14 mouse cellular contexts compared by ENCODE assay signal in genomic region chr5:104061936-104062772, GRCm38 (mm10). TPM values are rescaled to one million over a fixed set of nuclear protein-coding genes. Genes with fewer than 3 reads are reported as not detected.
DNase-seq lines count a peak whose midpoint lies in the region; ATAC-seq and TF ChIP-seq lines count a peak whose summit lies in the region.
"Had no signal": no experiment of that assay in that cellular context is flagged by ENCODE, and none has a peak within 500 bp of the region (broad histone marks: within the 10 kb centered on the region; RNA-seq: fewer than 3 reads in every experiment).

No protein-coding gene starts in this region.

- peaks cover 18 to 28% of the 10 kb centered on the region in 2 experiments for H3K4me1 ChIP-seq in CH12.LX (ENCODE audit: control insufficient read depth in 1 of 2, insufficient read depth in 2 of 2)
- peaks cover 25% of the 10 kb centered on the region for H3K4me1 ChIP-seq in liver, embryonic 16.5 days (ENCODE audit: control insufficient read depth, low read depth, low read length)
- no peaks in the 10 kb centered on the region for H3K4me1 ChIP-seq in kidney, adult 2 months (ENCODE audit: control insufficient read depth, insufficient read depth, low read length)
- H3K4me1 ChIP-seq: embryonic facial prominence, embryonic 15.5 days; limb, embryonic 15.5 days had no signal

- H3K9me3 ChIP-seq in CH12.LX (replicated peaks; ENCODE audit: low read length), result no peaks in the 10 kb centered on the region
- H3K9me3 ChIP-seq in liver, embryonic 16.5 days (replicated peaks; ENCODE audit: control insufficient read depth, low read length), result no peaks in the 10 kb centered on the region
- H3K9me3 ChIP-seq: embryonic facial prominence, embryonic 15.5 days; limb, embryonic 15.5 days had no signal

- TF ChIP-seq POLR2A in CH12.LX (IDR thresholded peaks at IDR 0.05; ENCODE audit: low read depth, low read length), result no peak
- no peak for TF ChIP-seq POLR2A in kidney, adult 2 months (IDR thresholded peaks at IDR 0.05; ENCODE audit: low read depth, low read length)

- TF ChIP-seq RAD21 in CH12.LX (IDR thresholded peaks at IDR 0.05; ENCODE audit: low read depth, low read length), result no peak

- dilution Hi-C loops in CH12.LX (cut with MboI; ENCODE audit: extremely low pct_ligation_motif_present, extremely low pct_unique_long_range_greater_than_20kb, low sequenced_read_pairs), result no loop called here

- H3K27ac ChIP-seq in CH12.LX (ENCODE audit: insufficient read depth, low read depth), result peak overlapping the region; percentile 51; the same call in 1 of the 2 replicates
- peak overlapping the region; percentile 87 for H3K27ac ChIP-seq in liver, embryonic 16.5 days (ENCODE audit: low read length)
- H3K27ac ChIP-seq in kidney, adult 2 months (ENCODE audit: insufficient read depth, low read depth, low read length), result no peak overlapping the region
- H3K27ac ChIP-seq: embryonic facial prominence, embryonic 15.5 days; limb, embryonic 15.5 days had no signal

- H3K4me2 ChIP-seq in CH12.LX (ENCODE audit: insufficient read depth, low read depth, poor library complexity, severe bottlenecking), result peak overlapping the region; percentile 58; the same call in 1 of the 2 replicates
- H3K4me2 ChIP-seq in liver, embryonic 16.5 days (ENCODE audit: low read depth, low read length), result peak overlapping the region; percentile 62
- H3K4me2 ChIP-seq: embryonic facial prominence, embryonic 15.5 days; limb, embryonic 15.5 days had no signal

- no peak for TF ChIP-seq CTCF in CH12.LX (conservative IDR thresholded peaks at IDR 0.05 in 1 of 2, IDR thresholded peaks at IDR 0.05 in 1 of 2; ENCODE audit: low read depth in 2 of 2, low read length in 2 of 2)
- no peak for TF ChIP-seq CTCF in kidney, adult 2 months (conservative IDR thresholded peaks at IDR 0.05; ENCODE audit: insufficient read depth, insufficient read length, low read depth, low read length)

- DNase-seq in gastrocnemius, postnatal 25 days, result peak; percentile 33
- DNase-seq in gastrocnemius, postnatal 14 days, result no peak
- DNase-seq in CH12.LX (ENCODE audit: extremely low read depth) (no peak), adipocyte (ENCODE audit: low spot score) (peak; percentile 53)
- DNase-seq in kidney, adult 2 months, result no peak
- no peak for DNase-seq in cerebellum, postnatal 4 days (ENCODE audit: low spot score in 2 of 2)
- DNase-seq: cerebellum, adult 9-11 months; kidney, postnatal 36 days had no signal

- TF ChIP-seq EP300 in CH12.LX (IDR thresholded peaks at IDR 0.05; ENCODE audit: low read length), result no peak

- WGBS in liver, embryonic 16.5 days (ENCODE audit: insufficient replicate concordance), result 73% methylated on average over 13 of the region's 13 CpGs
- WGBS in kidney, adult 2 months, result 87% methylated on average over 13 of the region's 13 CpGs

- in situ Hi-C loops in CH12.LX (cut with MboI; ENCODE audit: low pct_ligation_motif_present, low pct_unique_long_range_greater_than_20kb, low sequenced_read_pairs), result no loop called here

- H3K36me3 ChIP-seq in CH12.LX (replicated peaks in 1 of 2; ENCODE audit: control insufficient read depth in 1 of 2, insufficient read depth in 1 of 2, low read length in 1 of 2), result peaks cover 26 to 68% of the 10 kb centered on the region in 2 experiments
- H3K36me3 ChIP-seq in liver, embryonic 16.5 days (ENCODE audit: control insufficient read depth, insufficient read depth), result peaks cover 31% of the 10 kb centered on the region
- H3K36me3 ChIP-seq in kidney, adult 2 months (ENCODE audit: control insufficient read depth, insufficient read depth, low read length), result peaks cover 1% of the 10 kb centered on the region

- peak; percentile 54; the same call in 1 of the 2 replicates for ATAC-seq in liver, embryonic 16.5 days (ENCODE audit: low read depth)

- no peak overlapping the region for H3K4me3 ChIP-seq in CH12.LX (replicated peaks in 1 of 3; ENCODE audit: low read depth in 2 of 3, low read length in 2 of 3, poor library complexity in 1 of 3)
- peak overlapping the region; percentile 6 for H3K4me3 ChIP-seq in liver, embryonic 16.5 days (ENCODE audit: low read depth, low read length)
- no peak overlapping the region for H3K4me3 ChIP-seq in kidney, adult 2 months (ENCODE audit: insufficient read depth, low read depth, low read length)
- H3K4me3 ChIP-seq: embryonic facial prominence, embryonic 15.5 days; limb, embryonic 15.5 days had no signal

- H3K79me2 ChIP-seq in CH12.LX (replicated peaks; ENCODE audit: control insufficient read depth, extremely low read depth, insufficient read depth, poor library complexity, severe bottlenecking), result 0 out of 2 replicates have a peak, but pooled peaks cover 1% of the 10 kb centered on the region

- intact Hi-C loops in gastrocnemius, postnatal 14 days (cut with DNase I; ENCODE audit: low total_unique reads), result no loop called here

- H3K27me3 ChIP-seq in CH12.LX (replicated peaks), result no peaks in the 10 kb centered on the region
- H3K27me3 ChIP-seq in liver, embryonic 16.5 days (ENCODE audit: control insufficient read depth, insufficient read depth, low read depth, low read length), result no peaks in the 10 kb centered on the region
- no peaks in the 10 kb centered on the region for H3K27me3 ChIP-seq in kidney, adult 2 months (replicated peaks; ENCODE audit: control insufficient read depth, insufficient read depth, low read length)
- H3K27me3 ChIP-seq: embryonic facial prominence, embryonic 15.5 days; limb, embryonic 15.5 days had no signal

- no peak overlapping the region for H3K9ac ChIP-seq in CH12.LX (ENCODE audit: insufficient read depth, low read depth)
- peak overlapping the region; percentile 30 for H3K9ac ChIP-seq in liver, embryonic 16.5 days (ENCODE audit: low read depth, low read length)
- H3K9ac ChIP-seq: embryonic facial prominence, embryonic 15.5 days; limb, embryonic 15.5 days had no signal

TF ChIP-seq in CH12.LX, 34 proteins besides CTCF, POLR2A, EP300 and RAD21:
- TF ChIP-seq JUND (conservative IDR thresholded peaks at IDR 0.05; ENCODE audit: low read depth, low read length), result no peak

RNA-seq across cellular contexts. Expression of gene Gm17660, which starts 15.3 kb away (rescaled TPM):
- not detected for total RNA-seq in gastrocnemius, postnatal 25 days (2021)
- not detected for total RNA-seq in gastrocnemius, postnatal 14 days (2021)
- not detected in 2 replicates for total RNA-seq in CH12.LX (2012; rRNA removed)
- not detected in 2 replicates for total RNA-seq in CH12.LX (2014; rRNA removed)
- not detected in 2 replicates for polyA plus RNA-seq in CH12.LX (2012; ENCODE audit: insufficient read length, low read depth)
- not detected in 2 replicates for polyA plus RNA-seq in liver, embryonic 16.5 days (2015; fragmentation: Nextera tagmentation; extraction: Ambion mirVana)
- polyA plus RNA-seq in kidney, adult 2 months (2012; rRNA removed), result not detected in 2 replicates
- total RNA-seq: left cerebral cortex, adult 8-10 months had no signal
- polyA plus RNA-seq: brain, embryonic 14.5 days; heart, embryonic 14.5 days; limb, embryonic 15.5 days had no signal

RNA-seq across cellular contexts. Expression of gene Nudt9, which starts 16.0 kb away (rescaled TPM):
- total RNA-seq in gastrocnemius, postnatal 25 days (2021), result 10 to 100 TPM; 50.4 to 55.4 TPM
- total RNA-seq in gastrocnemius, postnatal 14 days (2021), result 10 to 100 TPM; 52.1 to 53.6 TPM
- 58.5 and 63.8 TPM in 2 replicates for total RNA-seq in CH12.LX (2012; rRNA removed)
- total RNA-seq in CH12.LX (2014; rRNA removed), result 63.5 and 65.3 TPM in 2 replicates
- polyA plus RNA-seq in CH12.LX (2012; ENCODE audit: insufficient read length, low read depth), result 83.8 and 92.8 TPM in 2 replicates
- polyA plus RNA-seq in liver, embryonic 16.5 days (2015; fragmentation: Nextera tagmentation; extraction: Ambion mirVana), result 62.1 and 67.1 TPM in 2 replicates
- polyA plus RNA-seq in kidney, adult 2 months (2012; rRNA removed), result 59.7 and 63.8 TPM in 2 replicates

RNA-seq across cellular contexts. Expression of gene Hsd17b11, which starts 40.4 kb away (rescaled TPM):
- total RNA-seq in gastrocnemius, postnatal 25 days (2021), result 1 to 10 TPM; 7.8 to 8.3 TPM
- total RNA-seq in gastrocnemius, postnatal 14 days (2021), result 10 to 100 TPM; 13.7 to 14.1 TPM
- total RNA-seq in CH12.LX (2012; rRNA removed) (7.7 and 9.4 TPM in 2 replicates), CH12.LX (2014; rRNA removed) (15.3 and 17.3 TPM in 2 replicates)
- 23.1 and 25.8 TPM in 2 replicates for polyA plus RNA-seq in CH12.LX (2012; ENCODE audit: insufficient read length, low read depth)
- polyA plus RNA-seq in liver, embryonic 16.5 days (2015; fragmentation: Nextera tagmentation; extraction: Ambion mirVana), result 3.2 and 3.6 TPM in 2 replicates
- 64.4 and 65.2 TPM in 2 replicates for polyA plus RNA-seq in kidney, adult 2 months (2012; rRNA removed)

RNA-seq across cellular contexts. Expression of gene Sparcl1, which starts 51.4 kb away (rescaled TPM):
- total RNA-seq in gastrocnemius, postnatal 25 days (2021), result 100 to 1,000 TPM; 106 to 110 TPM
- total RNA-seq in gastrocnemius, postnatal 14 days (2021), result 100 to 1,000 TPM; 243 to 252 TPM
- not detected in 2 replicates for total RNA-seq in CH12.LX (2012; rRNA removed)
- total RNA-seq in CH12.LX (2014; rRNA removed), result not detected in 2 replicates
- polyA plus RNA-seq in CH12.LX (2012; ENCODE audit: insufficient read length, low read depth), result not detected in 2 replicates
- 3.1 and 5.1 TPM in 2 replicates for polyA plus RNA-seq in liver, embryonic 16.5 days (2015; fragmentation: Nextera tagmentation; extraction: Ambion mirVana)
- 31.6 and 36.4 TPM in 2 replicates for polyA plus RNA-seq in kidney, adult 2 months (2012; rRNA removed)

Comparison
In these comparisons a context has a peak if more than half of its experiments do, and no peak if none do; other contexts are left out.
1. DNase-seq: peak in gastrocnemius, postnatal 25 days (single experiment) and adipocyte (single experiment); none in gastrocnemius, postnatal 14 days (single experiment), CH12.LX (single experiment), kidney, adult 2 months (single experiment) and cerebellum, postnatal 4 days (0 of 2).